In the genomic region with DNA sequence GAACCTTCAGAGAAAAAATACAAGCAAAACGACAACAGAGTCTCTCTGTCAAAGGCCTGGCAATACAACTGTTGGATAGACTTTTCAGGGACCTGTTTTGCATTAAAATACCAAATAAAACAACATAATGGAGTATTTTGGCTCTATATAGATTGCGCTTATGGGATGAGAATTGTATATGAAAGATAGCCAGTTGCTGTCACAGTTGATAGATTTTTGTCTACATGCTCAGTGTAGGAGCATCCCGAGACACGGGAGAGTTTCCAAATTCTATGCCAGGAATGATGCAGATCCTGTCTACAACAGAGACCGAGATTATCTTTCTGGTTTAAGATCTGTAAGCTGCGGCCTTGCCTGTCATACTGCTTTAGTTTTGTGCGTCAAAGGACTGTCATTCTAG, we compare ENCODE assay signal across 32 mouse cellular contexts.
"Had no signal": no experiment of that assay in that cellular context is flagged by ENCODE, and none has a peak within 500 bp of the region (broad histone marks: within the 10 kb centered on the region; RNA-seq: fewer than 3 reads in every experiment).

No protein-coding gene starts in this region.

- H3K4me1 ChIP-seq: liver, embryonic 12.5 days; liver, embryonic 13.5 days; liver, embryonic 15.5 days; neural tube, embryonic 12.5 days had no signal

- H3K4me3 ChIP-seq: limb, embryonic 10.5 days; limb, embryonic 12.5 days; limb, embryonic 13.5 days; limb, embryonic 15.5 days; liver, embryonic 12.5 days; liver, embryonic 13.5 days; liver, embryonic 15.5 days; lung, embryonic 15.5 days; megakaryocyte, embryonic 14.5 days; midbrain, embryonic 10.5 days; midbrain, embryonic 12.5 days; midbrain, embryonic 13.5 days; midbrain, embryonic 15.5 days; myocyte; neural tube, embryonic 12.5 days had no signal

- H3K9ac ChIP-seq: limb, embryonic 12.5 days; limb, embryonic 13.5 days; limb, embryonic 15.5 days; liver, embryonic 12.5 days; liver, embryonic 13.5 days; liver, embryonic 14.5 days; liver, embryonic 15.5 days; liver, postnatal 0 days; lung, embryonic 14.5 days; lung, embryonic 15.5 days; midbrain, embryonic 12.5 days; midbrain, embryonic 13.5 days; midbrain, embryonic 15.5 days; neural tube, embryonic 12.5 days had no signal

- H3K27ac ChIP-seq: limb, embryonic 10.5 days; limb, embryonic 12.5 days; limb, embryonic 13.5 days; limb, embryonic 15.5 days; liver, embryonic 12.5 days; liver, embryonic 13.5 days; liver, embryonic 14.5 days; liver, embryonic 15.5 days; lung, embryonic 15.5 days; macrophage; midbrain, embryonic 10.5 days; midbrain, embryonic 12.5 days; midbrain, embryonic 13.5 days; midbrain, embryonic 15.5 days; neural tube, embryonic 12.5 days had no signal

- H3K9me3 ChIP-seq: limb, embryonic 10.5 days; limb, embryonic 12.5 days; limb, embryonic 13.5 days; limb, embryonic 15.5 days; liver, embryonic 12.5 days; liver, embryonic 13.5 days; liver, embryonic 15.5 days; lung, embryonic 15.5 days; megakaryocyte, embryonic 14.5 days; midbrain, embryonic 10.5 days; midbrain, embryonic 12.5 days; midbrain, embryonic 13.5 days; midbrain, embryonic 15.5 days; neural tube, embryonic 12.5 days had no signal

- ATAC-seq: liver, embryonic 12.5 days; liver, postnatal 0 days; lung, postnatal 0 days; midbrain, embryonic 13.5 days; midbrain, embryonic 15.5 days; midbrain, embryonic 16.5 days had no signal

- H3K4me2 ChIP-seq: limb, embryonic 12.5 days; limb, embryonic 13.5 days; limb, embryonic 15.5 days; liver, embryonic 11.5 days; liver, embryonic 12.5 days; liver, embryonic 13.5 days; liver, embryonic 15.5 days; lung, embryonic 14.5 days; lung, embryonic 15.5 days; midbrain, embryonic 11.5 days; midbrain, embryonic 12.5 days; midbrain, embryonic 13.5 days; midbrain, embryonic 15.5 days; neural tube, embryonic 12.5 days had no signal

- H3K27me3 ChIP-seq: limb, embryonic 12.5 days; limb, embryonic 13.5 days; limb, embryonic 15.5 days; midbrain, embryonic 12.5 days; midbrain, embryonic 13.5 days; midbrain, embryonic 15.5 days; neural tube, embryonic 12.5 days had no signal

- DNase-seq: left cerebral cortex, postnatal 4 days; liver; liver, embryonic 13.5 days; liver, postnatal 0 days; lung, adult 18-20 months; lung, adult 2 months; lung, embryonic 14.5 days; lung, postnatal 10 days; lung, postnatal 14 days; lung, postnatal 36 days; lung, postnatal 4 days; midbrain, embryonic 14.5 days had no signal

- H3K36me3 ChIP-seq: limb, embryonic 10.5 days; limb, embryonic 12.5 days; limb, embryonic 13.5 days; limb, embryonic 15.5 days; liver, embryonic 12.5 days; liver, embryonic 13.5 days; liver, embryonic 15.5 days; lung, embryonic 15.5 days; midbrain, embryonic 10.5 days; midbrain, embryonic 12.5 days; midbrain, embryonic 13.5 days; midbrain, embryonic 15.5 days; neural tube, embryonic 12.5 days had no signal
